Mouse (Mus musculus): ENCODE measurements around the gene Mpg. TPM values are rescaled to one million over a fixed set of nuclear protein-coding genes. Genes with fewer than 3 reads are reported as not detected.

Gene Mpg
- polyA plus RNA-seq, 1 experiment from 2014 or later: 24.9 TPM

- no peak for ATAC-seq
- WGBS: 55% methylated on average over 4 of the region's 4 CpGs
- 0 out of 2 replicates have a peak, but pooled peaks cover 16% of the 10 kb centered on the region for H3K27me3 ChIP-seq
- H3K36me3 ChIP-seq (ENCODE audit: poor library complexity, severe bottlenecking): no peaks in the 10 kb centered on the region
- H3K4me3 ChIP-seq: no peak overlapping the region
- H3K4me2 ChIP-seq: no peak overlapping the region
- H3K4me1 ChIP-seq: peaks cover 12% of the 10 kb centered on the region
- H3K9ac ChIP-seq: no peak overlapping the region
- no peak overlapping the region for H3K27ac ChIP-seq
- no peaks in the 10 kb centered on the region for H3K9me3 ChIP-seq (replicated peaks)
These were observed 44.9 kb downstream of the Mpg start for GRCm38 (mm10) chr11:32271178-32271577.

- no peak within 1 kb of the TSS for H3K27ac ChIP-seq
- ATAC-seq: no peak
- no peaks in the 10 kb centered on the region for H3K27me3 ChIP-seq
- no peaks in the 10 kb centered on the region for H3K4me1 ChIP-seq
- no peaks in the 10 kb centered on the region for H3K36me3 ChIP-seq (ENCODE audit: poor library complexity, severe bottlenecking)
- H3K9me3 ChIP-seq (replicated peaks): no peaks in the 10 kb centered on the region
- H3K9ac ChIP-seq: no peak within 1 kb of the TSS
- 64% methylated on average over 3 of the region's 3 CpGs for WGBS
- no peak within 1 kb of the TSS for H3K4me3 ChIP-seq
- no peak within 1 kb of the TSS for H3K4me2 ChIP-seq
These were observed 50.0 kb downstream of the Mpg start, which contains the start of gene Hba-x for GRCm38 (mm10) chr11:32276347-32276746. TSS of gene Hba-x (plus strand) at chr11:32276400.

- no peak for ATAC-seq
- Histone ChIP-seq H3K4me3 (no peak overlapping the region), H3K27me3 (0 out of 2 replicates have a peak, but pooled peaks cover 4% of the 10 kb centered on the region), H3K36me3 (ENCODE audit: poor library complexity, severe bottlenecking) (no peaks in the 10 kb centered on the region), H3K9me3 (replicated peaks) (no peaks in the 10 kb centered on the region), H3K4me1 (no peaks in the 10 kb centered on the region), H3K9ac (no peak overlapping the region), H3K27ac (no peak overlapping the region), H3K4me2 (no peak overlapping the region)
- 78% methylated on average over 21 of the region's 21 CpGs for WGBS
These were observed 51.6 kb downstream of the Mpg start for GRCm38 (mm10) chr11:32277736-32278457.

- Histone ChIP-seq H3K4me2 (no peak overlapping the region), H3K27me3 (0 out of 2 replicates have a peak, but pooled peaks cover 4% of the 10 kb centered on the region), H3K36me3 (ENCODE audit: poor library complexity, severe bottlenecking) (no peaks in the 10 kb centered on the region), H3K4me3 (no peak overlapping the region), H3K9me3 (replicated peaks) (no peaks in the 10 kb centered on the region), H3K4me1 (no peaks in the 10 kb centered on the region), H3K9ac (no peak overlapping the region), H3K27ac (no peak overlapping the region)
- ATAC-seq: no peak
- WGBS: 83% methylated on average over 12 of the region's 12 CpGs
These were observed 52.2 kb downstream of the Mpg start for GRCm38 (mm10) chr11:32278458-32278957.

- H3K9me3 ChIP-seq (replicated peaks): no peaks in the 10 kb centered on the region
- 0 out of 2 replicates have a peak, but pooled peaks cover 4% of the 10 kb centered on the region for H3K27me3 ChIP-seq
- no peak overlapping the region for H3K4me3 ChIP-seq
- WGBS: 79% methylated on average over 2 of the region's 2 CpGs
- H3K4me2 ChIP-seq: no peak overlapping the region
- H3K36me3 ChIP-seq (ENCODE audit: poor library complexity, severe bottlenecking): no peaks in the 10 kb centered on the region
- no peak for ATAC-seq
- no peaks in the 10 kb centered on the region for H3K4me1 ChIP-seq
- H3K9ac ChIP-seq: no peak overlapping the region
- H3K27ac ChIP-seq: no peak overlapping the region
These were observed 54.3 kb downstream of the Mpg start for GRCm38 (mm10) chr11:32280646-32281045.

- Histone ChIP-seq H3K4me3 (no peak overlapping the region), H3K27me3 (0 out of 2 replicates have a peak, but pooled peaks cover 4% of the 10 kb centered on the region), H3K9me3 (replicated peaks) (no peaks in the 10 kb centered on the region), H3K9ac (no peak overlapping the region), H3K27ac (no peak overlapping the region), H3K4me1 (no peaks in the 10 kb centered on the region), H3K4me2 (no peak overlapping the region), H3K36me3 (ENCODE audit: poor library complexity, severe bottlenecking) (no peaks in the 10 kb centered on the region)
- 75% methylated on average over 1 of the region's 1 CpGs for WGBS
- ATAC-seq: no peak
These were observed 55.3 kb downstream of the Mpg start for GRCm38 (mm10) chr11:32281416-32282144.

Other genes with a start within 250 kb of the Mpg start
- gene Nsg2, start 226.0 kb upstream of the Mpg start, polyA plus RNA-seq (2015; fragmentation: Nextera tagmentation; extraction: Ambion mirVana): 358 and 394 TPM in 2 replicates
- not detected in 2 replicates for gene Il9r, start 26.2 kb upstream of the Mpg start, polyA plus RNA-seq (2015; fragmentation: Nextera tagmentation; extraction: Ambion mirVana)
- gene Snrnp25, start 21.1 kb upstream of the Mpg start, polyA plus RNA-seq (2015; fragmentation: Nextera tagmentation; extraction: Ambion mirVana): 61.3 and 64.9 TPM in 2 replicates
- gene Rhbdf1, start 4.2 kb upstream of the Mpg start, polyA plus RNA-seq (2015; fragmentation: Nextera tagmentation; extraction: Ambion mirVana): 9.7 and 12.3 TPM in 2 replicates
- gene Nprl3, start 41.2 kb downstream of the Mpg start, polyA plus RNA-seq (2015; fragmentation: Nextera tagmentation; extraction: Ambion mirVana): 48.3 and 54.2 TPM in 2 replicates
- gene Hba-x, start 49.9 kb downstream of the Mpg start, polyA plus RNA-seq (2015; fragmentation: Nextera tagmentation; extraction: Ambion mirVana): 316 and 451 TPM in 2 replicates
- gene Hba-a1, start 57.0 kb downstream of the Mpg start, polyA plus RNA-seq (2015; fragmentation: Nextera tagmentation; extraction: Ambion mirVana): 2,413 and 2,442 TPM in 2 replicates
- gene Hbq1b, start 60.5 kb downstream of the Mpg start, polyA plus RNA-seq (2015; fragmentation: Nextera tagmentation; extraction: Ambion mirVana): 1.2 and 1.7 TPM in 2 replicates
- gene Hba-a2, start 70.0 kb downstream of the Mpg start, polyA plus RNA-seq (2015; fragmentation: Nextera tagmentation; extraction: Ambion mirVana): 5,794 and 5,805 TPM in 2 replicates
- 0.65 and 0.86 TPM in 2 replicates for gene Hbq1a, start 73.6 kb downstream of the Mpg start, polyA plus RNA-seq (2015; fragmentation: Nextera tagmentation; extraction: Ambion mirVana)
- gene Sh3pxd2b, start 121.3 kb downstream of the Mpg start, polyA plus RNA-seq (2015; fragmentation: Nextera tagmentation; extraction: Ambion mirVana): 15.7 and 18.6 TPM in 2 replicates
- 59.4 and 60.4 TPM in 2 replicates for gene Ubtd2, start 228.9 kb downstream of the Mpg start, polyA plus RNA-seq (2015; fragmentation: Nextera tagmentation; extraction: Ambion mirVana)